Mouse (Mus musculus) skeletal muscle tissue, adult 2 months (tissue): ENCODE results near the gene Pip4k2b.
"Not testable (repeated sequence)": the region's sequence is repeated elsewhere in the genome, so short reads cannot be mapped to it uniquely, and the experiment has no call there.

Experiments used
- DNase-seq: peaks from one replicate; pipeline ENCODE4 v3.0.0-alpha.2; 2012; ENCODE audit warnings: low read depth, low spot score

Pip4k2b gene

GRCm38 (mm10) chr11:97753277-97753676 is 8.8 kb upstream of the Pip4k2b start:
- no peak for DNase-seq

DNA sequence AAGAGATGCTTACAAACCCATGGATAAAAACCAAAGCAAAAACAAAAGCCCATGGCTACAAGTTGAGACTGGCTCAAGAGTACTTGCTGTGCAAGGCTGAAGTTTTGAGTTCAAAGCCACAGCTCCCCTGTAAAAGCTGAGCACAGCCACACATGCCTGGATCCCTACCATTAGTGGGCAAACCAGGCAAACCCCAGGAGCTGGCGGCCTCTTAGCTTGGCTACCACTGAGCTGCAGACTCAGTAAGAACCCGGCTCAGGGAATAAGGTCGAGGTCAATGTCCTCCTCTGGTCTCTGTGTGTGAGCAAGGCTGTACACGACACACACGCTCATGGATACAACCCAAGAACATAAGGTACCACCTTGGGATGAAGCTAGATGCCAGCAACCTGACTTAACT is 4.0 kb upstream of the Pip4k2b start:
- DNase-seq = no peak

DNA sequence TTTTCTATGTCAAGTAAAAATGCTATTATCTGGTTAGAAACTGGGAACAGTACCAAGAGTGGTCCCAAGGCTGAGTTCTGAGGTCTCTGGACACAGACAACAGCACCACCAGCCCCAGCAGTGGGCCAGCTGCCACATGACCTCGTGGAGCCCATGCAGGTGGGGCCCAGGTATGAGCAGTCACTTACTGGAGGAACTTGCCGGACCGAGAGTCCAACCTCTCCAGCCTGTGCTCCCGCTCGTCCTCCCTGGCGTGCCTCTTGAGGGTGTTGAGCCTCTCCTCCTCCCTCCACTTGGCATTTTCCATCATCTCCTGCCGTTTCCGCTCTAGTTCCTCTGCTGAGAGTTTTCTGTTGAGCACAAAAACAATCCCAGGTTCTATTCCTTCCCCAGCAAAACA is 3.3 kb upstream of the Pip4k2b start:
- DNase-seq = no peak

DNA sequence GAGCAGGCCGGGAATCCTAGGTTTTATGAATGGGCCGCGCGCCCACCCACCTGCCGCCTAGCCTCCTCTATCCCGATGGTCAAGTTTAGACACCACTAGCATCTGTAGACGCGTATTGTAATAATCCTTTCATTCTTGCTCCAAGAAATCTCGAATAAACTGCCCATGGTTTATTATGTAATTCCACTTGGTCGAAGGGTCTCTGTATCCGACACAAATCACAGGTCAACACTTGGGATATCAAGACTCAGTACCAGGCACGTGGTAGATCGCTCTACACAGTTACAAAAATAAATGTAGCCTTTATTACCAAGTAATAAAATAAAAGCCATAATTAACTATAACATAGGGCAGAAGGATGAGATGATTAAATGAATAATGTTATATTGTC is 822 bp upstream of the Pip4k2b start:
- DNase-seq = no peak

- peak; percentile 99 for DNase-seq
Measured at GRCm38 (mm10) chr11:97744718-97745330, 320 bp upstream of the Pip4k2b start.

DNA sequence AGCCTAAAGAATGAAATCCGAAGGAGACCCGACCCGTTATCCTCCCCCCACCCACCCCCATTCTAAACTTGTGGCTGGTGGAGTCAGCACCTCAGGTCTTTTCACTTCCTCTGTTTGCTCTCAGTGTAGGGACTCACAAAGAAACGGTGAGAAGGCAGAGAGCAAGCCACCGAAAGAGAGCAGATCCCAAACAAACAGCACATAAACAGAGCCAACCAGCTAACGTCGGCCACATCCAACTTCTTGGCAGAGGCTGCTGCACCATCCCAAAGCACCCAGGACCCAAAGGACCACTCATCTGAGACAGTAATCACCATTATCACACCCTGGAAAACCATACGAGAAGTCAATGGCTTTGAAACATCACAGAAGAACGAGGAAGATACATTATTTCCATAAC is 1.1 kb downstream of the Pip4k2b start:
- no peak for DNase-seq

DNA sequence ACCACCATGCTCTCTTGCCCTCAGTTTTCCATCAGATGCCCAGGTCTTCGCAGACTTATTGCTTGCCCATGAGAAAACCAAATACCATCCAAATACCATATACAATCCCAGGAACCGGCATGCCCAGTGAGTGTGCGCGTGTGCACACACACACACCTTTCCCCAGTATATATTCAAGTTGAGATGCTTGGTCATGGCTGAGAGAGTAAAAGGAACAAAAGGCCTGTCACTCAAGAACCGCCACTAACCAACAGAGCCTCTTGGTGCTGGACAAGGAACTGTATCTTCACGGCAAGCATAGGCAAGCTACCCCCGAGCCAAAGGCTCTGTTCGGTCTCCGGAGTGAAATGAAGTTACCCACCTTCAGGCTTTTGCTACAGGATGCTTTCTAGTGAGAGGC is 1.9 kb downstream of the Pip4k2b start:
- DNase-seq = no peak

- no peak for DNase-seq
Measured at GRCm38 (mm10) chr11:97742157-97742556, 2.3 kb downstream of the Pip4k2b start.

GRCm38 (mm10) chr11:97740190-97740589 is 4.3 kb downstream of the Pip4k2b start:
- no peak for DNase-seq

DNA sequence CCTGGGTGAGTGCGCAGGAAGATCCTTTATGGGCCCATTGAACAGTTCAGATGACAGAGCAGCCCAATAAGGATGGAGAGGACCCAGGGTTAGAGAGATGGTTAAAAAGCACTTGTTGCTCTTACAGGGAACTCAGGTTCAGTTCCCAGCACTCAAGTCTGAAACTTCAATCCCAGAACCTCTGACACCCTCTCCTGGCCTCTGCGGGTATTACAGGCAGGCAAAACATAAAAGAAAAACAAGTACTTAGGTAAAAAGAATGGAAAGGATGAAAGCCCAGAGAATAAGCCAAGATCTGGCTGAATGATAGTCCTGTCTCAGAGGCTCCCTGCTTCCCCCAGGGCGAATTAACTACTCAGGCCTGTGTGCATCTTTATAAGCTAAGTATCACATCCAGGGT is 5.3 kb downstream of the Pip4k2b start:
- no peak for DNase-seq

DNA sequence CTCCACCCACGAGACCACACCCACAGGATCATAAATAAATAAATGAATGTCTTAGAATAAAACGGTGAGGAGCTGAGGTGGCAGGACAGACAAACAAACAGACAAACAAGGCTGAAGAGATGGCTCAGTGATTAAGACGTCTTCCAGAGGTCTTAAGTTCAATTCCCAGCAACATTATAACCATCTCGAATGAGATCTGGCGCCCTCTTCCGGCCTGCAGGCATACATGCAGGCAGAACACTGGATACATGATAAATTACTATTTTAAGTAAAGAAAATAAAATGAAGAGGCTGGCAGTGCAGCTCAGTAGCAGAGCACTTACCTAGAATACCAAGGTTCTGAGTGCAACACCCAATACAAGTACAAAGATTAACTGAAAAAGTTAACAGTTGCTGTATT is 5.8 kb downstream of the Pip4k2b start:
- DNase-seq = no peak

DNA sequence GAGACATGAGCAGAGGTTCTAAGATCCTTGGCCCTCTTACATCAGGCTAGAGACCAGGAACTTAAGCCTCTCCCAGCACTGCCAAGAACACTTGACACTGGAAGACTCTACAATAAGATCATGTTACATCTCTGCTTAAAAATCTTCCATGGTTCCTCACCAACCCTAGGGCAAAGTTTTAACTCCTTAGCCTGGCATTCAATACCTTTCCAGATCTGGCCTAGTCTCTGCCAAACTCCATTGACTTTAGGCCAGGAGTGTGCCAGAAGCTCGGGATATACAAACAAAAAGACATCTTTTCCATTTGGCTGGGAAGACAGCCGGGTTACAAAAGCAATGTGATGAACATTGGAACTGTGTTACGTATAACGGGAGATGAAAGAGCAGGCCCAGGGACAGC is 6.9 kb downstream of the Pip4k2b start:
- no peak for DNase-seq

DNA sequence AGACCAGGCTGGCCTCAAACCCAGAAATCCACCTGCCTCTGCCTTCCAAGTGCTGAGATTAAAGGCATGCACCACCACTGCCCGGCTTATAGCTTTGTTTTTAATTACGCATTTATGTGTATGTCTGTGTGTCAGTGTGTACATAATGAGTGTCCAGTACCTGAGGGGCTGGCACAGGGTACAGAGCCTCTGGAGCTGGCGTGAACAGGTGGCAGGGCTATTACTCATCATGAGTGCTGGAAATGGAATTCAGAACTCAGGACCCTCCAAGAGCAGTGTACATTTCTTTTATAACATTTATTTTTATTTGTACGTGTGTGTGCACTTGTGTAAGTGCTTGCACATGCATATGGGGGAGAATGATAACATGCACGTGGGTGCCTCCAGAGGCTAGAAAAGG is 7.9 kb downstream of the Pip4k2b start:
- no peak for DNase-seq

DNA sequence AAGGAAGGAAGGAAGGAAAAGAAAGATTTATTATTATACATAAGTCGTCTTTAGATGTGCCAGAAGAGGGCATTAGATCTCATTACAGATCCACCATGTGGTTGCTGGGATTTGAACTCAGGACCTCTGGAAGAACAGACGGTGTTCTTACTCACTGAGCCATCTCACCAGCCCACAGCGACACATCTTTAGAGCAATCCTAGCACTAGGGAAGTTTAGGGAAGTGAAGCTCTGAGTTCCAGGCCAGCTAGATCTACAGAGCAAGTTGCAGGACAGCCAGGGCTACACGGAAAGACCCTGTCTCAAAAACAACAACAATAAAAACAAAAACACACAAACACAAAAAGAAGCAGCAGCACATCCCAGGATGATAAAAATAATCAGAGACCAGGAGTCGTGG is 9.7 kb downstream of the Pip4k2b start:
- not testable (repeated sequence) for DNase-seq

- no peak for DNase-seq
Measured at GRCm38 (mm10) chr11:97733689-97734088, 10.8 kb downstream of the Pip4k2b start.

DNA sequence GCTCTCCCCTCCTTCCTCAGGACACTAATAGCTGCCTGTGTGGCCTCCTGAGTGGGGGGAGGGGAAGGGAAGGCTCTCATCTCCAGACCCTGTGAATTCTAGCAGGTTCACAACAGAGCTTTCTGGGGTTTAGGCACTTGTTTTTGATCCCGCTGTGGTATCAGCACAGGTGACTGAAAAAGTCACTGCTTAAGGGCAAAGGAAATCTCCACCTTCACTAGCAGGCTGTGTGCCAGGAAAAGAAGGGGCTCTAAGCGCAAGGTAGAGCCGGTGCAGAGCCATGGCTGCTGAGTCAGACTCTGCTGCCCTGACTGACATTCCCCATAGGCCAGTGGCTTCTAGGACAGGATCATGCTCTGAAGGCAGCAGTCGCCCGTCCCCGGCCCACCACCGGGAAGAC is 15.8 kb downstream of the Pip4k2b start:
- DNase-seq = no peak

DNA sequence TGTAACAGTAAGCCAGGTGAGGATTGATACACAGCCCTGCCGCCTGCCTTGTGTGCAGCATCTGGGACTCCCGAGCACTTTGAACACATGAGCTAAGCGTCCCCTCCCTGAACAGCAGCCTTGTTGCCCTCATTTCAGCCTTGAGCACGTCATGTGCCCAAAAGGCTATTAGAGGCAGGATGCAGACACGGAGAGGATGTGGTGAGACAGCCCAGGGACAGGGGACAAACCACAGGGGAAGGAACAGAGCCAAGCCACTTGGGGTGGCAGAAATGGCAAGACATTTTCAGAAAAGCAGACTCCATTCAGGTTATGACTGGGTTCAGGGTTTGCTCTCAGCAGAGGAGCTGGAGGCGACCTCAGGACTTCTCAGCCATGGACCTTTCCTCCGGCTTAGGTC is 16.2 kb downstream of the Pip4k2b start:
- DNase-seq = no peak

DNA sequence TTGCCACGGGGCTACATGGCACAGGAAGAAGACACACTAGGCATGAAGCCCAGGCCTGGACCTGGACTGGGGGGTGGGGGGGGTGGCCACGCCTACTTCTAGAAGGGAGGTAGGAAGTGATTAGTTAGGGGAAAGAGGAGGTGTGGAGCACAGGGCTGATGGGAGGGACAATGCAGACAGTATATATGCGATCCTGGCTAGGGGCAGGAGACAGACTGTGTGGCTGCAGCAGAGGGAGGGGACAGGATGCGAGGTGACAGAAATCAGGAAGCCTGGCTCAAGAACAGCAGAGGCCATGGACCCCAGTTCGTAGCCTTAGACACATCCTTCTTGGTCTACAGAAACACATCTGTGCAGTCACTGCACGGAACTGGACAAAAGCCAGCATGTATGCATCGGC is 20.8 kb downstream of the Pip4k2b start:
- no peak for DNase-seq

DNA sequence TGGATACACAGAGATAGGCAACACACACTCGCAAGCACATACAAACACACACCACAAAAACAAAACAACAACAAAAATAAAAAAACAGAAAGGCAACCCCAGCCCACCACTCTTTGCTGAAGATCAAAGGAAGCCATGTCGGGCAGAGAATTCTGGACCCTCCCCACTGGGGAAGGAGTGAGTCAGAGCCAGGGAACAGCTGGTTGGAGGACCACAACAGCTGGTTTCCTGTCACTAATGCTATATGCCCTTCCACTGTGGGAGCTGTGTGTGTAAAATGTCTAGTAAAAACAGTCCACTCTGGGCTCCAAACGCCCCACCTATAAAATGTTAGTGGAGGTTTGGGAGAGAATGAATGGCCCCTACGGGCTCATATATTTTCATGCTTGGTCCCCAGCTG is 23.2 kb downstream of the Pip4k2b start:
- no peak for DNase-seq

- DNase-seq = no peak
Measured at GRCm38 (mm10) chr11:97719041-97719440, 25.5 kb downstream of the Pip4k2b start.

GRCm38 (mm10) chr11:97718281-97718860 is 26.1 kb downstream of the Pip4k2b start:
- no peak for DNase-seq

- no peak for DNase-seq
Measured at GRCm38 (mm10) chr11:97717369-97718280, 26.9 kb downstream of the Pip4k2b start.

- no peak for DNase-seq
Measured at GRCm38 (mm10) chr11:97716021-97716420, 28.5 kb downstream of the Pip4k2b start.
